Mouse (Mus musculus) gastrocnemius, adult 2 months (tissue): Measurements from ENCODE around the gene Slc13a2. TPM values are rescaled to one million over a fixed set of nuclear protein-coding genes. Genes with fewer than 3 reads are reported as not detected.
A peak's percentile ranks its signal among the peaks of the same experiment; 100 is the strongest.

Experiments
- DNase-seq: peaks from one replicate; pipeline ENCODE4 v3.0.0; 2022
- H3K27ac ChIP-seq: fragments of 200-600 bp; 2 replicates; pipeline ENCODE4 v1.8.1; 2022; ENCODE audit warnings: mild to moderate bottlenecking
- H3K4me3 ChIP-seq: fragments of 200-600 bp; 2 replicates; pipeline ENCODE4 v1.8.1; 2022; ENCODE audit warnings: mild to moderate bottlenecking, moderate library complexity
- CTCF ChIP-seq: fragments of 200-600 bp; IDR thresholded peaks from 2 replicates; pipeline ENCODE4 v1.8.1; 2022; ENCODE audit warnings: antibody characterized with exemption, mild to moderate bottlenecking, moderate library complexity
- intact Hi-C: fragments of 180-260 bp; cut with DNase I; formaldehyde crosslinking; loops from one replicate; pipeline ENCODE4 v1.15.1; 2025
- total RNA-seq, 2 experiments: library from RNA; stranded (reverse); gene quantifications; 2 replicates each; pipeline ENCODE4 v1.2.3; 2021

The Slc13a2 gene
- total RNA-seq, 2 experiments from 2014 or later = not detected

GRCm38 (mm10) chr11:78372166-78372565, 49.9 kb downstream of the Slc13a2 start:
- DNase-seq = no peak
- Histone ChIP-seq H3K27ac (no peak overlapping the region), H3K4me3 (no peak overlapping the region)
- no peak for TF ChIP-seq CTCF
- intact Hi-C loops = no loop called here

- intact Hi-C loops = no loop called here
- H3K27ac ChIP-seq = no peak overlapping the region
Observed at GRCm38 (mm10) chr11:78371711-78372110, 50.3 kb downstream of the Slc13a2 start.

GRCm38 (mm10) chr11:78370389-78370788, 51.6 kb downstream of the Slc13a2 start:
- TF ChIP-seq CTCF = no peak
- no peak for DNase-seq
- intact Hi-C loops = no loop called here
- H3K4me3 ChIP-seq = no peak overlapping the region
- H3K27ac ChIP-seq = no peak overlapping the region

More at GRCm38 (mm10) chr11:78371711-78372110, 50.3 kb downstream of the Slc13a2 start:
- no peak for TF ChIP-seq CTCF
- DNase-seq = no peak
- no peak overlapping the region for H3K4me3 ChIP-seq

GRCm38 (mm10) chr11:78367456-78368225, 54.4 kb downstream of the Slc13a2 start:
- TF ChIP-seq CTCF = no peak
- H3K4me3 ChIP-seq = no peak overlapping the region
- intact Hi-C loops = no loop called here
- no peak overlapping the region for H3K27ac ChIP-seq
- DNase-seq = no peak

- DNase-seq = peak; percentile 42
- Histone ChIP-seq H3K4me3 (no peak overlapping the region), H3K27ac (no peak overlapping the region)
- intact Hi-C loops = no loop called here
- TF ChIP-seq CTCF = no peak
Observed at GRCm38 (mm10) chr11:78364103-78364502, 57.9 kb downstream of the Slc13a2 start.

GRCm38 (mm10) chr11:78363309-78364007, 58.6 kb downstream of the Slc13a2 start:
- intact Hi-C loops = no loop called here
- H3K27ac ChIP-seq = no peak overlapping the region
- DNase-seq = no peak
- no peak overlapping the region for H3K4me3 ChIP-seq
- TF ChIP-seq CTCF = no peak

GRCm38 (mm10) chr11:78360789-78361131, 61.3 kb downstream of the Slc13a2 start:
- intact Hi-C loops = loop anchor here (1.0 kb wide), 1 partner anchor 39 kb away; no protein-coding TSS in a partner anchor
- DNase-seq = no peak
- TF ChIP-seq CTCF = no peak
- Histone ChIP-seq H3K4me3 (no peak overlapping the region), H3K27ac (no peak overlapping the region)

- intact Hi-C loops = loop anchor here (1.0 kb wide), 1 partner anchor 39 kb away; no protein-coding TSS in a partner anchor
- peak; percentile 77 for DNase-seq
- Histone ChIP-seq H3K27ac (no peak overlapping the region), H3K4me3 (peak overlapping the region; percentile 65)
- TF ChIP-seq CTCF = peak; percentile 76
Observed at GRCm38 (mm10) chr11:78360125-78360788, 61.8 kb downstream of the Slc13a2 start.

GRCm38 (mm10) chr11:78358330-78359007, 63.5 kb downstream of the Slc13a2 start:
- intact Hi-C loops = no loop called here
- DNase-seq = peak; percentile 46
- Histone ChIP-seq H3K4me3 (no peak overlapping the region), H3K27ac (no peak overlapping the region)
- peak; percentile 75 for TF ChIP-seq CTCF

- Histone ChIP-seq H3K4me3 (no peak overlapping the region), H3K27ac (no peak overlapping the region)
- TF ChIP-seq CTCF = peak; percentile 87
- intact Hi-C loops = no loop called here
- peak; percentile 79 for DNase-seq
Observed at GRCm38 (mm10) chr11:78355471-78356238, 66.4 kb downstream of the Slc13a2 start.

GRCm38 (mm10) chr11:78354905-78355304, 67.1 kb downstream of the Slc13a2 start:
- no peak for TF ChIP-seq CTCF
- H3K27ac ChIP-seq = no peak overlapping the region
- no peak overlapping the region for H3K4me3 ChIP-seq
- intact Hi-C loops = no loop called here
- no peak for DNase-seq

- H3K27ac ChIP-seq = no peak overlapping the region
- DNase-seq = no peak
- no peak overlapping the region for H3K4me3 ChIP-seq
- no peak for TF ChIP-seq CTCF
- intact Hi-C loops = no loop called here
Observed at GRCm38 (mm10) chr11:78353081-78353480, 68.9 kb downstream of the Slc13a2 start.
